ENCODE assay signal across 24 mouse cellular contexts in genomic region chr13:30777678-30778179, GRCm38 (mm10). TPM values are rescaled to one million over a fixed set of nuclear protein-coding genes. Genes with fewer than 3 reads are reported as not detected.
DNase-seq lines count a peak whose midpoint lies in the region; ATAC-seq lines count a peak whose summit lies in the region.
"Had no signal": no experiment of that assay in that cellular context is flagged by ENCODE, and none has a peak within 500 bp of the region (broad histone marks: within the 10 kb centered on the region; RNA-seq: fewer than 3 reads in every experiment).

No protein-coding gene starts in this region.

- H3K4me2 ChIP-seq in forebrain, embryonic 11.5 days (ENCODE audit: low read depth, low read length, severe bottlenecking), result no peak overlapping the region
- no peak overlapping the region for H3K4me2 ChIP-seq in forebrain, embryonic 16.5 days (ENCODE audit: low read length)
- H3K4me2 ChIP-seq: embryonic facial prominence, embryonic 12.5 days; embryonic facial prominence, embryonic 15.5 days; forebrain, embryonic 12.5 days; forebrain, embryonic 15.5 days; heart, embryonic 11.5 days; hindbrain, embryonic 14.5 days; intestine, embryonic 15.5 days had no signal

- no peak overlapping the region for H3K27ac ChIP-seq in forebrain, embryonic 11.5 days (ENCODE audit: low read depth, low read length)
- no peak overlapping the region for H3K27ac ChIP-seq in forebrain, embryonic 16.5 days (ENCODE audit: low read length)
- H3K27ac ChIP-seq: embryonic facial prominence, embryonic 12.5 days; embryonic facial prominence, embryonic 15.5 days; forebrain, embryonic 12.5 days; forebrain, embryonic 15.5 days; hindbrain, embryonic 10.5 days; hindbrain, embryonic 14.5 days; hindbrain, postnatal 0 days; intestine, embryonic 15.5 days had no signal

- H3K9ac ChIP-seq in forebrain, embryonic 11.5 days (ENCODE audit: low read length), result no peak overlapping the region
- no peak overlapping the region for H3K9ac ChIP-seq in forebrain, embryonic 16.5 days (replicated peaks; ENCODE audit: low read depth, low read length)
- H3K9ac ChIP-seq: embryonic facial prominence, embryonic 12.5 days; embryonic facial prominence, embryonic 15.5 days; forebrain, embryonic 12.5 days; forebrain, embryonic 15.5 days; hindbrain, embryonic 14.5 days; intestine, embryonic 15.5 days had no signal

- H3K4me3 ChIP-seq in forebrain, embryonic 11.5 days (ENCODE audit: low read depth, low read length), result no peak overlapping the region
- H3K4me3 ChIP-seq in forebrain, embryonic 16.5 days (replicated peaks; ENCODE audit: low read length), result no peak overlapping the region
- H3K4me3 ChIP-seq: embryonic facial prominence, embryonic 12.5 days; embryonic facial prominence, embryonic 15.5 days; forebrain, embryonic 12.5 days; forebrain, embryonic 15.5 days; hindbrain, embryonic 10.5 days; intestine, embryonic 15.5 days had no signal

- DNase-seq in forebrain, embryonic 11.5 days (ENCODE audit: low spot score), result peak; percentile 20
- peak; percentile 52 for DNase-seq in CD4-positive, CD25-positive, alpha-beta regulatory T cell, adult 2 months (ENCODE audit: low read depth, low spot score)
- DNase-seq in kidney, postnatal 14 days, result no peak
- DNase-seq in adrenal gland, postnatal 10 days, result no peak
- DNase-seq: adrenal gland, postnatal 14 days; cerebellum, adult 11 months; cerebellum, adult 2 months; cerebellum, adult 9-11 months; cerebellum, postnatal 25 days; gastrocnemius, postnatal 10 days; gastrocnemius, postnatal 36 days; heart, postnatal 36 days; kidney, adult 11 months had no signal

- H3K9me3 ChIP-seq in forebrain, embryonic 11.5 days (ENCODE audit: control insufficient read depth, low read length), result no peaks in the 10 kb centered on the region
- H3K9me3 ChIP-seq in forebrain, embryonic 16.5 days (ENCODE audit: control insufficient read depth, low read length), result no peaks in the 10 kb centered on the region
- H3K9me3 ChIP-seq: embryonic facial prominence, embryonic 12.5 days; embryonic facial prominence, embryonic 15.5 days; forebrain, embryonic 12.5 days; forebrain, embryonic 15.5 days; hindbrain, embryonic 10.5 days; intestine, embryonic 15.5 days had no signal

- H3K36me3 ChIP-seq in forebrain, embryonic 11.5 days (ENCODE audit: control insufficient read depth, insufficient read depth, low read length), result no peaks in the 10 kb centered on the region
- H3K36me3 ChIP-seq in forebrain, embryonic 16.5 days (ENCODE audit: control insufficient read depth, insufficient read depth), result no peaks in the 10 kb centered on the region
- H3K36me3 ChIP-seq: embryonic facial prominence, embryonic 12.5 days; embryonic facial prominence, embryonic 15.5 days; forebrain, embryonic 12.5 days; forebrain, embryonic 15.5 days; hindbrain, embryonic 10.5 days; intestine, embryonic 15.5 days had no signal

- H3K4me1 ChIP-seq in forebrain, embryonic 11.5 days (replicated peaks; ENCODE audit: control insufficient read depth, insufficient read depth, low read length), result no peaks in the 10 kb centered on the region
- H3K4me1 ChIP-seq in forebrain, embryonic 16.5 days (replicated peaks; ENCODE audit: control insufficient read depth, insufficient read depth, low read length), result no peaks in the 10 kb centered on the region
- H3K4me1 ChIP-seq: forebrain, embryonic 12.5 days; forebrain, embryonic 15.5 days; intestine, embryonic 15.5 days had no signal

- H3K27me3 ChIP-seq in forebrain, embryonic 11.5 days (ENCODE audit: control insufficient read depth, insufficient read depth, low read length), result no peaks in the 10 kb centered on the region
- no peaks in the 10 kb centered on the region for H3K27me3 ChIP-seq in forebrain, embryonic 16.5 days (replicated peaks; ENCODE audit: control insufficient read depth, insufficient read depth, low read length)
- H3K27me3 ChIP-seq: embryonic facial prominence, embryonic 12.5 days; embryonic facial prominence, embryonic 15.5 days; forebrain, embryonic 12.5 days; forebrain, embryonic 15.5 days; intestine, embryonic 15.5 days had no signal

- 80% methylated on average over 11 of the region's 11 CpGs for WGBS in forebrain, embryonic 11.5 days
- WGBS in forebrain, embryonic 16.5 days, result 87% methylated on average over 11 of the region's 11 CpGs

- no peak for ATAC-seq in forebrain, embryonic 11.5 days (replicated peaks; ENCODE audit: low FRiP score)
- ATAC-seq in forebrain, embryonic 16.5 days, result no peak
- ATAC-seq in activated CD4-positive, CD25-positive, alpha-beta regulatory T cell, adult 4 months, result peak; percentile 80
- ATAC-seq: forebrain, embryonic 15.5 days; hindbrain, postnatal 0 days; intestine, embryonic 15.5 days had no signal

RNA-seq across cellular contexts. Expression of gene Irf4, which starts 28.7 kb away (rescaled TPM):
- polyA plus RNA-seq in forebrain, embryonic 11.5 days (2014; fragmentation: Nextera tagmentation; extraction: Ambion mirVana), result 0.07 TPM in 1 of 2 replicates, not detected in the other
- 0.06 and 0.11 TPM in 2 replicates for polyA plus RNA-seq in forebrain, embryonic 16.5 days (2015; fragmentation: Nextera tagmentation; extraction: Ambion mirVana)
- 10 to 100 TPM; 23.8 to 26.4 TPM for polyA plus RNA-seq in activated CD4-positive, CD25-positive, alpha-beta regulatory T cell, adult 4 months (2017; shearing (Covaris generic))
- total RNA-seq in adrenal gland, postnatal 10 days (2021), result 10 to 100 TPM in 1 of 2 experiments, 1 to 10 TPM in 1; 4.4 to 41.3 TPM
- total RNA-seq: hindbrain, postnatal 0 days had no signal
- polyA plus RNA-seq: hindbrain, embryonic 10.5 days had no signal

Comparison
In these comparisons a context has a peak if more than half of its experiments do, and no peak if none do; other contexts are left out.
1. DNase-seq: peak in forebrain, embryonic 11.5 days (single experiment) and CD4-positive, CD25-positive, alpha-beta regulatory T cell, adult 2 months (single experiment); none in kidney, postnatal 14 days (single experiment) and adrenal gland, postnatal 10 days (single experiment).
2. RNA of gene Irf4, which starts 28.7 kb away (polyA plus RNA-seq): 23.8 to 26.4 TPM in activated CD4-positive, CD25-positive, alpha-beta regulatory T cell, adult 4 months; 0.07 TPM in forebrain, embryonic 11.5 days and 0.06 to 0.11 TPM in forebrain, embryonic 16.5 days; every median in the first group is over 10 times any median in the second.